Mouse (Mus musculus) embryonic facial prominence, embryonic 10.5 days (tissue): ENCODE data around the gene Gprin3. TPM values are rescaled to one million over a fixed set of nuclear protein-coding genes. Genes with fewer than 3 reads are reported as not detected.

Source experiments
- DNase-seq: peaks from one replicate; pipeline ENCODE4 v3.0.0-alpha.2; 2017; ENCODE audit warnings: low spot score
- H3K27ac ChIP-seq: fragments of 300-500 bp; sonication (generic); replicated peaks from 2 replicates; pipeline ENCODE4 v1.5.1; 2016; ENCODE audit warnings: mild to moderate bottlenecking
- H3K27me3 ChIP-seq: fragments of 300-500 bp; sonication (generic); replicated peaks from 2 replicates; pipeline ENCODE4 v1.6.1; 2016; ENCODE audit warnings: low read depth, mild to moderate bottlenecking; ENCODE audit not compliant: poor library complexity, severe bottlenecking
- H3K36me3 ChIP-seq: fragments of 300-500 bp; sonication (generic); replicated peaks from 2 replicates; pipeline ENCODE4 v1.6.1; 2016; ENCODE audit warnings: mild to moderate bottlenecking, moderate library complexity
- H3K4me1 ChIP-seq: fragments of 300-500 bp; sonication (generic); 2 replicates; pipeline ENCODE4 v1.6.1; 2016
- H3K4me3 ChIP-seq: fragments of 300-500 bp; sonication (generic); 2 replicates; pipeline ENCODE4 v1.5.1; 2016; ENCODE audit warnings: mild to moderate bottlenecking, moderate library complexity
- H3K9me3 ChIP-seq: fragments of 300-500 bp; sonication (generic); 2 replicates; pipeline ENCODE4 v1.6.1; 2016; ENCODE audit warnings: mild to moderate bottlenecking
- WGBS: fragments of 180-500 bp; shearing (Covaris S2); methylation state at CpG from one replicate; pipeline ENCODE4 v1.1.7; 2016; 5-methylcytosine and 5-hydroxymethylcytosine counted together
- polyA plus RNA-seq: library from polyadenylated mRNA; unstranded; fragments of >200 nt; fragmentation: Nextera tagmentation; extraction: Ambion mirVana; gene quantifications from 2 replicates; pipeline ENCODE4 v1.2.1, GENCODE M21; 2016

Gene Gprin3
- polyA plus RNA-seq, 1 experiment from 2014 or later = 0.15 TPM

DNA sequence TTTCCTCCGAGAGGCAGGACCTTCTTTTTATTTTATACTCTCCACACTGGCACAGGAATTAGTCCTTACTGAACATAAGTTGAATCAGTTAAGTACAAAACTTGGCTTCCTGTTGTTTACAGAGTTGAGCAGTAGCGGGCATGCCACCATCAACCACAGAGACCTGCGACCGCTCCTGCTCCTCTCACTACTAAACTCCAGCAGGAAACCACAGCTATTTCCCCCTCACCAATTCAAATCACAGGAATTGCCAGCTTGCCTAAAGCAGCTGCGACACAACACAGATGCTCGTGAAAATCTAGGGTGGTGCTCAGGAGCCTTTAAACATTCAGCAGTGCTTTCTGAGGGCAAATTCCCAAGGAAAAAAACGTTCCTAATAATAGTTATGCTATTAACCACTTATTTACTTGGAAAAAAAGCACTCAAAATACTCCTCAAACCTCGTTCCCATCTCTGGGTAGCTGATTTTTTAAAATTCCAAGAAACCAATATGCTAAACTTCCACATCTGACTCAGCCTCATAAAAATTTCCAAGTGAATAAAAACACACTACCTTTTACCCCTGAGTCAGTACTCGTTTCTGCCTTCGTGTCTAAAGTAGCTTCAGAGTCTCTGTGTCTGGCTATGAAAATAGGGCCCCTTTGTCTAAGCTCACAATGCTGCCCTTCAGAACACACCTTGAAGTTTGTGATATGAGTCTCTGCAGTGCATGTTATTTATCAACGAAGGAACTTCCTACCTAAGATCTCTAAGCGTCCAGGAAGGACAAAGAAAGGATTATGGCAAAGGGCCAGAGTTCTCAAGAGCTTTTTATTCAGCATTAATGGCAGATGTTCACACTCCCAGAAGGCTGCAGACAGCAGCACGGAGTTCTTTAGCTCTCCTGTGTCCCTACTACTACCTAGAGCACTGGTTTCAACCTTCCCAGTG lies 13.4 kb downstream of the Gprin3 start:
- 41% methylated on average over 13 of the region's 13 CpGs for WGBS
- H3K27ac ChIP-seq = no peak overlapping the region
- DNase-seq = no peak

DNA sequence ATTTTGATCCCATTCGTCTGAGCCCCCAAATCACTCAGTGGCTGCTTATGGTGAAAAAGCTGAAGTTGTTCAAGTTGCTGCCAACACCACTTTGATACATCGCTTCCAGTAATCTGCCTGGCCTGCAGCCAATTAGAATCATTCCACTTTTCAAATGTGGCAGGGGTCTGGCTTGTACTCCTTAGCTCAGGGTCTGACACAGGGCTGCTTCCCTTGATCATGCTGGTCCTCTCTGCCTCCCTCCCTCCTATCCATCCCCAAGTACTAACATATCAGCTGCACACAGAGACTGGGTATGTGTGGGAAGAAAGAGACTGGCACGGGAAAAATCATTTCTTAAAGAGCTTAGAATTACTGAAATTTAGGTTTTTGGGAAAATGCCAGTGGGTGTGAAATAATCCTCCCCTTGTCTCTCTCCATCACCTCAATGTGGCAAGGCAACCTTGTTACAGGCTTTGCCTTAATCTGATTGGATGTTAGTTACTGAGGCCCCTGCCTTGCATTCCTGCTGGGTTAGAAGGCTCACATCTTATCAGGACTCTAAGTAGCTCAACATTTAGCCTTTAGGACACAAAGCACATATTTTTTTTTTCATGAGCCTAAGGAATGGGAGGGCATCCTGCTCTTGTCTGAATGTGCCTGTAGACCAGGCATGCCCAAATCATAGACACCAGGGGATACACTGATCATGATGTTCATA lies 16.9 kb downstream of the Gprin3 start:
- no peaks in the 10 kb centered on the region for H3K27me3 ChIP-seq
- 75% methylated on average over 3 of the region's 3 CpGs for WGBS
- H3K36me3 ChIP-seq = no peaks in the 10 kb centered on the region
- no peak overlapping the region for H3K4me3 ChIP-seq
- H3K27ac ChIP-seq = no peak overlapping the region
- H3K9me3 ChIP-seq = no peaks in the 10 kb centered on the region
- DNase-seq = no peak
- H3K4me1 ChIP-seq = peaks cover 12% of the 10 kb centered on the region

More for the DNA sequence above, 13.4 kb downstream of the Gprin3 start:
- H3K9me3 ChIP-seq = no peaks in the 10 kb centered on the region
- H3K36me3 ChIP-seq = no peaks in the 10 kb centered on the region
- no peaks in the 10 kb centered on the region for H3K27me3 ChIP-seq
- peaks cover 17% of the 10 kb centered on the region for H3K4me1 ChIP-seq
- no peak overlapping the region for H3K4me3 ChIP-seq

- H3K4me3 ChIP-seq = no peak overlapping the region
- peaks cover 3% of the 10 kb centered on the region; the same call in 1 of the 2 replicates for H3K4me1 ChIP-seq
- H3K36me3 ChIP-seq = no peaks in the 10 kb centered on the region
- 87% methylated on average over 4 of the region's 4 CpGs for WGBS
- no peak for DNase-seq
- no peaks in the 10 kb centered on the region for H3K27me3 ChIP-seq
- no peak overlapping the region for H3K27ac ChIP-seq
- H3K9me3 ChIP-seq = no peaks in the 10 kb centered on the region
Observed at GRCm38 (mm10) chr6:59407482-59407997, 18.6 kb downstream of the Gprin3 start.

DNA sequence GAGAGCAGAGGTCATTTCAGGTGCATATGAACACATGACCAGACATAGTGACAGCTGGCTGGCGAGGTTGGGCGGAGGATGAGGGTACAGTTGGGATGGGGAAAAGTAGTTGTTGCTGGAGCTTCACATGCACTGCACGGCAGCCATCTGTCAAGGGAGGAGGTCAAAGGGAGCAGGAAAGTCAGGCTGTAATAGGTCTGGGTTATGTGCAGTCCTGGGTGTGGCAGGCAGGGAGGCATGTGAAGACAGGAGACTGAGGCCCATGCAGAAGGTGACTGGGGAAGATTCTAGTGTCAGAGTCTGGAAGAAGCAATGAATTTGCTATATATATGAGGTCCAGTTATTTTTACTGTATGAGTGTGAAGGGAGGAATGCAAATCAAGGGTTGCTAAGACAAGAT lies 35.9 kb downstream of the Gprin3 start:
- DNase-seq = no peak
- Histone ChIP-seq H3K27me3 (no peaks in the 10 kb centered on the region), H3K9me3 (no peaks in the 10 kb centered on the region), H3K36me3 (no peaks in the 10 kb centered on the region), H3K4me1 (no peaks in the 10 kb centered on the region), H3K27ac (no peak overlapping the region), H3K4me3 (no peak overlapping the region)
- WGBS = 84% methylated on average over 3 of the region's 3 CpGs

DNA sequence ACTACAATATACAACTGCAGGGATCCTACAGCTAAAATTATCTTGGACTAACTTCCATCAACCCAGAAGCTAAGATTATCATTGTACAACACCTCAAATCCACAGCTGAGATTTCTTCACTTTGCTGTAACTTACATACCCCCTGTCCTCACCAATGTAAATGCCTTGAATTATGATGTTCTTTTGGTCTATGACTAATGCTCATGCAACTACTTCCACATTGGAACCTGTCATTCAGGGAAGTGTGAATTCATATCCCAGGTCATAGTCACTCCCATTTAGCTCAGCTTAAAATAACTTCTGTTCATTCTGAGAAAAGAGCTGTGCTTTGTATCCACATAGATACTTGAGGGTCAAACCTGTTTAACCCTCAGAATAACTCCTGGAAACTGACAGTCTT lies 60.8 kb downstream of the Gprin3 start:
- Histone ChIP-seq H3K4me3 (no peak overlapping the region), H3K9me3 (no peaks in the 10 kb centered on the region), H3K36me3 (no peaks in the 10 kb centered on the region), H3K4me1 (no peaks in the 10 kb centered on the region), H3K27ac (no peak overlapping the region), H3K27me3 (no peaks in the 10 kb centered on the region)
- no peak for DNase-seq

GRCm38 (mm10) chr6:59363282-59363681 lies 62.8 kb downstream of the Gprin3 start:
- Histone ChIP-seq H3K9me3 (no peaks in the 10 kb centered on the region), H3K36me3 (no peaks in the 10 kb centered on the region), H3K4me1 (no peaks in the 10 kb centered on the region), H3K27ac (no peak overlapping the region), H3K27me3 (no peaks in the 10 kb centered on the region), H3K4me3 (no peak overlapping the region)
- 97% methylated on average over 2 of the region's 2 CpGs for WGBS
- DNase-seq = no peak

- DNase-seq = no peak
- no peaks in the 10 kb centered on the region for H3K9me3 ChIP-seq
- WGBS = 97% methylated on average over 7 of the region's 7 CpGs
- H3K27ac ChIP-seq = no peak overlapping the region
- H3K27me3 ChIP-seq = no peaks in the 10 kb centered on the region
- no peak overlapping the region for H3K4me3 ChIP-seq
- H3K36me3 ChIP-seq = no peaks in the 10 kb centered on the region
- no peaks in the 10 kb centered on the region for H3K4me1 ChIP-seq
Observed at GRCm38 (mm10) chr6:59354943-59355342, 71.2 kb downstream of the Gprin3 start.

DNA sequence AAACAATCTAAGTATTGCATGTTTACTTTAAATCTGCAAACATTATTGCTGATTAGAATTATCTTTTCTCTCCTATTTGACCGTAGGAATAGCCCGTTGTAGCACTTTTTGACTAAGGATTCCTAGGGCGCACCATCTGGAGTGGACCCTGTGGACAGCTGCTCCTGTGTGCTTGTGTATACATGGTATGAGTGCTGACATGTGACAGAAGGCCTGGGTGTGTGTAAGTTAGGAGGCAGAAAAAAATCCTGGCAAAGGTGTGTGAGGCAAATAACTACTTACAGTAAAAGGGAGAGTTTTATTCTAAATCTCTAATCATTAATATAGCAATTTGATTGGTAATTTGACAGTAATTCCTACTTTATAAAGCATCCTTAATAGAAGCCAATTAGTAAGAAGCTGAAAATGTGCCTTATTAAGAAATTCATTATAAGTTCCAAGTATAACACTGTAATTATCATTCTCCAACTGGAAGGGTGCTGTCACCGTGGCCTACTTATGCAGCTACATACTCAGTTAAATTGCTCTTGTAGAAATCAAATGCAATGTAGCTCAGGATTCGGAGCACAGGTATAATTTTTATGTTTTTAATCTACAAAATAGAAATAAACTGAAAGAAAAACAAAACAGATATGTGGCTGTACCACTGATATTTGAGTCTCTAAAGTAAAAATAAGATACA lies 74.8 kb downstream of the Gprin3 start:
- no peaks in the 10 kb centered on the region for H3K36me3 ChIP-seq
- WGBS = 91% methylated on average over 5 of the region's 5 CpGs

DNA sequence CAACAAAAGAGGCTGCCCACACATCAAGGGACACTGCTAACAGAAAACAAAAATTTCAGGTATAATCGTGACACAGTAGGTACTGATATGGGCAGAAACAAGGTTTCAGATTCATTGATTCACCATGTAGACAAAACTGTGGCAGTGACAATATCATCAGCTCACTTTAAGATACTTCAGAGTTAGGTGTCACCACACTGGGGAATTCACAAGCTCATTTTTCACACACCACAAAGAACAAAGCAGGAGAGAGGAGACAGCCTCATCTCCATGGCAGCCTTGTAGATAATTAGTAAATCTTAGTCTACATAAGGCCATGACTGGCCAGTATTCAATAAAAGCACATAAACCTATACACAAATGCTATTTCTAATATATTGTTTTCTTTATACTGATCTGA lies 77.4 kb downstream of the Gprin3 start:
- no peaks in the 10 kb centered on the region for H3K36me3 ChIP-seq
- H3K4me1 ChIP-seq = no peaks in the 10 kb centered on the region
- no peaks in the 10 kb centered on the region for H3K27me3 ChIP-seq
- no peak overlapping the region for H3K4me3 ChIP-seq
- 81% methylated on average over 1 of the region's 1 CpGs for WGBS
- H3K9me3 ChIP-seq = no peaks in the 10 kb centered on the region
- no peak overlapping the region for H3K27ac ChIP-seq
- DNase-seq = no peak

More for the DNA sequence above, 74.8 kb downstream of the Gprin3 start:
- no peaks in the 10 kb centered on the region for H3K27me3 ChIP-seq
- H3K4me3 ChIP-seq = no peak overlapping the region
- no peaks in the 10 kb centered on the region for H3K4me1 ChIP-seq
- no peak overlapping the region for H3K27ac ChIP-seq
- H3K9me3 ChIP-seq = no peaks in the 10 kb centered on the region
- no peak for DNase-seq

GRCm38 (mm10) chr6:59341146-59341545 lies 84.9 kb downstream of the Gprin3 start:
- Histone ChIP-seq H3K9me3 (no peaks in the 10 kb centered on the region), H3K27me3 (no peaks in the 10 kb centered on the region), H3K4me1 (no peaks in the 10 kb centered on the region), H3K4me3 (no peak overlapping the region), H3K36me3 (no peaks in the 10 kb centered on the region), H3K27ac (no peak overlapping the region)
- no peak for DNase-seq
- WGBS = 88% methylated on average over 1 of the region's 1 CpGs

DNA sequence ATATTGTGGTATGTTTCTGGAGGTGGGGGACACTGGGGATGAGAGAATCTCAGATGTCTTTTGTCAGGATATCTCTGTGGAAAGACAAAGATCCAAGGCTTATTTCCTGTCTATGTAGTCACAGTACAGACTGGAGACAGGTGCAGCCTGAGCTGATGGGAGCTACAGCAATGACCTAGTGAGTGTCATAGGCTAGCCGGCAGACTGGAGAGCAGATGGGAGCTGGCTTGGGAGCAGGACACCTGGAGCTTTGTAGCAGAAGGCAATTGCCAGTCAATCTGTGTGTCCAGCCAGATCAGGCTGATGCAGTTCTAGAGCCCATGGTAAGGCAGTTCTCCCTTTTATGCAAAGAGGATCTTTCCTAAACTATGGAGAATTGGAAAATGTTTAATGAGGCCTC lies 97.8 kb downstream of the Gprin3 start:
- WGBS = 88% methylated on average over 1 of the region's 1 CpGs

GRCm38 (mm10) chr6:59315868-59316267 lies 110.2 kb downstream of the Gprin3 start:
- Histone ChIP-seq H3K4me3 (no peak overlapping the region), H3K36me3 (no peaks in the 10 kb centered on the region), H3K9me3 (no peaks in the 10 kb centered on the region), H3K4me1 (no peaks in the 10 kb centered on the region), H3K27ac (no peak overlapping the region), H3K27me3 (no peaks in the 10 kb centered on the region)
- no peak for DNase-seq

More for the DNA sequence above, 97.8 kb downstream of the Gprin3 start:
- Histone ChIP-seq H3K27me3 (no peaks in the 10 kb centered on the region), H3K4me3 (no peak overlapping the region), H3K4me1 (0 out of 2 replicates have a peak, but pooled peaks cover 3% of the 10 kb centered on the region), H3K36me3 (no peaks in the 10 kb centered on the region), H3K9me3 (no peaks in the 10 kb centered on the region), H3K27ac (no peak overlapping the region)
- no peak for DNase-seq
